Mouse (Mus musculus) retina, adult 2 months (tissue): ENCODE data around the gene Sertad3.
"Not testable (repeated sequence)": the region's sequence is repeated elsewhere in the genome, so short reads cannot be mapped to it uniquely, and the experiment has no call there.

ENCODE experiments used
- DNase-seq: peaks from one replicate; pipeline ENCODE4 v3.0.0-alpha.2; 2012; ENCODE audit warnings: low read depth, low spot score

Sertad3 gene

GRCm38 (mm10) chr7:27491856-27492255 is 18.3 kb downstream of the Sertad3 start:
- no peak for DNase-seq

DNA sequence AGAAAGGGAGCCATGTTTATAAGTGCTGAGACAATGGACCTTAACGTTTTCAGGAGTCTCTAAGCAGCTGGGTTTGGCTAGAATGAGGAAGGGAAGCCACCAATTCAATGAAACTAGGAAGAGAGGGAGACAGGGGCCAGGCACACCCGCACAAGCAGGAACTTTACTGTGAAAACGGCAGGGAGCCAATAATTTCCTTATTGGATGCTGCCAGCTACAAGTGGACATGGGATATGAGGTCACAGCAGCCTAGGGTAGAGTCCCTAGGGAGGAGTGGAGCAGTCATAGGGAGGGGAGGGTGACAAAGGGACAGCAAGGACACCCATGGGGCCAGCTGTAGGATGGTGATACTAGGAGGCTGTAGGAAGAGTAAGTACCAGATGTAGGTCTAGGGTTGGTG is 19.5 kb downstream of the Sertad3 start:
- DNase-seq = no peak

- DNase-seq = no peak
These were observed 19.9 kb downstream of the Sertad3 start for GRCm38 (mm10) chr7:27493450-27493849.

DNA sequence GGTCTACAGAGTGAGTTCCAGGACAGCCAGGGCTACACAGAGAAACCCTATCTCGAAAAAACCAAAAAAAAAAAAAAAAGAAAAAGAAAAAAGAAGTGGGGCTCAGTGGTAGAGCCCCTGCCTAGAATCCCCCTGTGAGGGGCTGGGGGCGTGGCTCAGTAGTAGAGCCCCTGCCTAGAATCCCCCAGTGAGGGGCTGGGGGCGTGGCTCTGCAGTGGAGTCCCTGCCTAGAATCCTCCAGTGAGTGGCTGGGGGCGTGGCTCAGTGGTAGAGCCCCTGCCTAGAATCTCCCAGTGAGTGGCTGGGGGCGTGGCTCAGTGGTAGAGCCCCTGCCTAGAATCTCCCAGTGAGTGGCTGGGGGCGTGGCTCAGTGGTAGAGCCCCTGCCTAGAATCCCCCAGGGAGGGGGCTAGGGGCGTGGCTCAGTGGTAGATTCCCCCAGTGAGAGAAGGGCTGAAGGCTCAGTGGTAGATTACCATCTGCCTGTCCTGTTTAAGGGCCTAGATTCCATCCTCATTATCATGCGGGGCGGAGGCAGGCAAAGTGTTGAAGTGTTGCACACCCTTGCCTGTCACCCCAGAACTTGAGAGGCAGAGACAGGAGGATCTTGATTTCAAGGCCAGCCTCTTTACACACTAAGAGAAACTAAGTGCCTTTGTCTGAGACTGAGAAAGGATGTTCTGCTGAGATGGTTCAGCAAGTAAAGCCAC is 21.2 kb downstream of the Sertad3 start:
- DNase-seq = not testable (repeated sequence)

GRCm38 (mm10) chr7:27499036-27499435 is 25.5 kb downstream of the Sertad3 start, which contains the start of gene Prx:
Gene Prx (plus strand): TSS chr7:27499324.
- DNase-seq = no peak

- DNase-seq = no peak
These were observed 28.1 kb downstream of the Sertad3 start for GRCm38 (mm10) chr7:27501620-27502019.

- DNase-seq = no peak
These were observed 33.3 kb downstream of the Sertad3 start for GRCm38 (mm10) chr7:27506765-27507370.

GRCm38 (mm10) chr7:27507711-27508647 is 34.4 kb downstream of the Sertad3 start:
- DNase-seq = peak; percentile 89

DNA sequence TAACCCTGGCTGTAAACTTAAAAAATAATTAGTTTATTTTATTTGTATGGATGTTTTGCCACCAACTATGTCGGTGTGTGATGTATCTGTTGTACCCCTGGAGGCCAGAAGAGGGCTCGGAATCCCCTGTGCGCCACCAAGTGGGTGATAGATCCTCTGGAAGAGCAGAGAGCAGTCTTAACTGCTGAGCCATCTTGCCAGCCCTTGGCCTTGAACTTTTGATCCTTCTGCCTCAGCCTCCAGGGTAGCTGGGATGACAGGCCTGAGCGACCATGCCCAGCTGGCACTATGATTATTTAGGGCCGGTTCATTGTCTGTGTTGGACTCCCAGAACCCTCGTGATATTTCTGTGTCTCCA is 35.1 kb downstream of the Sertad3 start:
- no peak for DNase-seq

- no peak for DNase-seq
These were observed 37.2 kb downstream of the Sertad3 start for GRCm38 (mm10) chr7:27510809-27511208.

GRCm38 (mm10) chr7:27514961-27515360 is 41.4 kb downstream of the Sertad3 start:
- DNase-seq = no peak

GRCm38 (mm10) chr7:27518314-27518713 is 44.7 kb downstream of the Sertad3 start:
- DNase-seq = no peak

DNA sequence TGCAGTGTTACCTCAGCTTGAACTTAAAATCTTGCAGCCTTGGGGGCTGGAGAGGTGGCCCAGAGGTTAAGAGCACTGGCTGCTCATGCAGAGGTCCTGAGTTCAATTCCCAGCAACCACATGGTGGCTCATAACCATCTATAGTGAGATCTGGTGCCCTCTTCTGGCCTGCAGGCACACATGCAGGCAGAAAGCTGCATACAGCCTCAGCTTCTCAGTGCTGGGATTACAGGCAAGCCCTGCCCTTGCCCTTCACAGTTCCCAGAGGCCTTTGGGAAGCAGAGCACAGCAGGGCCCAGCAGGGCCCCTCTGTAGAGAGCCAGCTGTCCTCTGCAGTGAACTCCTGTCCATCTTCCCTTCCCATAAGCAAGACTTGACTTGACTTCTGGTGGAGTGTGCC is 46.5 kb downstream of the Sertad3 start:
- no peak for DNase-seq

DNA sequence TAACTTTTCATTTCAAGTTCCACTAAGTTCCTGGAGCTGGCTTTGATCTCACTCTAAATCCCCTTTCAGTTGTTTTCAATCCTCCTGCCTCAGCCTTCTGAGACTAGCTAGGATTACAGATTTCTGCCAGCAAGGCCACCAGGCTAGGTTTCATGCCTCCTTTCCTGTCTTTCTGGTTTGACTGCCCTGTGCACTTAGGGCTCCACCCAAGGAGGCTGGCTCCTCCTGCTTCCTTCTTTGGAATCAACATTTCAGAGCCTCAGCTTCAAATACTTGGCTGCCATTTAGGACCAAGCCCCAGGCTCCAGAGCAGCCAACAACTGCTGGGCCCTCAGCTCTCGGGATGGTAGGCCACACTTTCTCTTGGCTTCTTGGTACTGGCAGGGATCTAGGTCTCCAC is 47.0 kb downstream of the Sertad3 start:
- no peak for DNase-seq

DNA sequence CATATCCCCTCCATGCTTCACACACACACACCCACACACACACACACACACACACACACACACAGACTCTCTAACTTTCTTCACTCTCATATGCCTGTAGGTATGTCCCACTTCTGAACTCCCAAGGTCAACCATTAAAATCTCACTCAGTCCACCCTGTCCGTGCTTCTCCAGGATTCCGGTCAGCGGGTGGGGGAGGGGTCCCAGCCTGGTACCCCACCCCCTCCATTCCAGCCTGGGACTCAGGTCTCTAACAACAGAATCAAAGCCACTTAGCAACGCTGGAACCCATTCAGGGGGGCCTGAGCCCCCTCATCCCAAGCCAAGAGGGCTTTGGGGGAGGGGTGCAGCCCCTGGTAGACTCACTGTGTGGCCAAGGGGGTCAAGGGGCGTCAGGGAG is 49.4 kb downstream of the Sertad3 start, which contains the start of gene Hipk4:
Gene Hipk4 (plus strand): TSS at position 301 of the 400 bp plus-strand sequence.
- DNase-seq = no peak

DNA sequence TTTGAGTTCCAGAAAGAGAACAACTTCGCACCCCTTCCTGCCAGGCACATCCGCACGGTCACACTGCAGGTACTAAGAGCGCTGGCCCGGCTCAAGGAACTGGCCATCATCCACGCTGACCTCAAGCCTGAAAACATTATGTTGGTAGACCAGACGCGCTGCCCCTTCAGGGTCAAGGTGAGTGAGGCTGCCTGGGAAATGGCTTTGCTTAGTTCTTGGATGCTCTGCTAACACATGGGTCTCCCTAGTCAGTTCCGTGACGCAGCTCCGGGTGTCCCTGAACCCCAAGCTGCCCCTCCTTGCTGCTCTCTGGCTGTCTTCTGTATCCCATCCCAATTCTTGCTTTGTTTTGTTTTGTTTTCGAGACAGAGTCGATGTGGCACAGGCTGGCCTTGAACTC is 50.2 kb downstream of the Sertad3 start:
- no peak for DNase-seq

- peak; percentile 71 for DNase-seq
These were observed 52.7 kb downstream of the Sertad3 start for GRCm38 (mm10) chr7:27526039-27526827.
